Mouse (Mus musculus) myocyte (in vitro differentiated cells): Measurements from ENCODE around the gene Tsfm.

Source experiments
- CEBPB ChIP-seq: IDR thresholded peaks from 2 replicates; pipeline ENCODE4 v1.6.1; 2011; ENCODE audit warnings: mild to moderate bottlenecking, moderate library complexity; ENCODE audit not compliant: poor library complexity, insufficient read depth, severe bottlenecking
- E2F4 ChIP-seq: IDR thresholded peaks from one replicate; pipeline ENCODE4 v1.6.1; 2011; ENCODE audit warnings: mild to moderate bottlenecking, control low read depth, moderate library complexity; ENCODE audit not compliant: insufficient read depth
- MAX ChIP-seq: IDR thresholded peaks from one replicate; pipeline ENCODE4 v1.6.1; 2011; ENCODE audit warnings: low read depth, mild to moderate bottlenecking, control low read depth
- MYOD1 ChIP-seq, 3 experiments: IDR thresholded peaks; one replicate each; pipeline ENCODE4 v1.6.1; 2011; ENCODE audit warnings: control low read depth in 2 of 3, low read depth in 2 of 3, mild to moderate bottlenecking in 2 of 3, moderate library complexity in 1 of 3; ENCODE audit not compliant: insufficient read length in 2 of 3, control insufficient read depth in 1 of 3
- MYOG ChIP-seq, 3 experiments: IDR thresholded peaks; one replicate each; pipeline ENCODE4 v1.6.1; 2011; ENCODE audit warnings: control low read depth in 2 of 3, low read depth in 2 of 3, mild to moderate bottlenecking in 2 of 3; ENCODE audit not compliant: insufficient read length in 2 of 3, control insufficient read depth in 1 of 3, insufficient read depth in 1 of 3
- POLR2A ChIP-seq: IDR thresholded peaks from one replicate; pipeline ENCODE4 v1.6.1; 2011; ENCODE audit warnings: low read depth, mild to moderate bottlenecking, control low read depth, moderate library complexity; ENCODE audit not compliant: insufficient read length
- POLR2AphosphoS2 ChIP-seq: IDR thresholded peaks from one replicate; pipeline ENCODE4 v1.6.1; 2011; ENCODE audit warnings: low read depth, control low read depth; ENCODE audit not compliant: insufficient read length
- REST ChIP-seq: IDR thresholded peaks from one replicate; pipeline ENCODE4 v1.6.1; 2011; ENCODE audit warnings: mild to moderate bottlenecking, control low read depth, moderate library complexity; ENCODE audit not compliant: insufficient read depth, insufficient read length
- SRF ChIP-seq: IDR thresholded peaks from one replicate; pipeline ENCODE4 v1.6.1; 2011; ENCODE audit warnings: low read depth; ENCODE audit not compliant: control insufficient read depth, insufficient read length
- TCF12 ChIP-seq: IDR thresholded peaks from one replicate; pipeline ENCODE4 v1.6.1; 2011; ENCODE audit warnings: mild to moderate bottlenecking, control low read depth; ENCODE audit not compliant: poor library complexity, insufficient read depth, severe bottlenecking
- TCF3 ChIP-seq: IDR thresholded peaks from one replicate; pipeline ENCODE4 v1.6.1; 2011; ENCODE audit warnings: low read depth, control low read depth; ENCODE audit not compliant: insufficient read length
- USF1 ChIP-seq: IDR thresholded peaks from one replicate; pipeline ENCODE4 v1.6.1; 2011; ENCODE audit warnings: low read depth, mild to moderate bottlenecking, control low read depth, moderate library complexity

DNA sequence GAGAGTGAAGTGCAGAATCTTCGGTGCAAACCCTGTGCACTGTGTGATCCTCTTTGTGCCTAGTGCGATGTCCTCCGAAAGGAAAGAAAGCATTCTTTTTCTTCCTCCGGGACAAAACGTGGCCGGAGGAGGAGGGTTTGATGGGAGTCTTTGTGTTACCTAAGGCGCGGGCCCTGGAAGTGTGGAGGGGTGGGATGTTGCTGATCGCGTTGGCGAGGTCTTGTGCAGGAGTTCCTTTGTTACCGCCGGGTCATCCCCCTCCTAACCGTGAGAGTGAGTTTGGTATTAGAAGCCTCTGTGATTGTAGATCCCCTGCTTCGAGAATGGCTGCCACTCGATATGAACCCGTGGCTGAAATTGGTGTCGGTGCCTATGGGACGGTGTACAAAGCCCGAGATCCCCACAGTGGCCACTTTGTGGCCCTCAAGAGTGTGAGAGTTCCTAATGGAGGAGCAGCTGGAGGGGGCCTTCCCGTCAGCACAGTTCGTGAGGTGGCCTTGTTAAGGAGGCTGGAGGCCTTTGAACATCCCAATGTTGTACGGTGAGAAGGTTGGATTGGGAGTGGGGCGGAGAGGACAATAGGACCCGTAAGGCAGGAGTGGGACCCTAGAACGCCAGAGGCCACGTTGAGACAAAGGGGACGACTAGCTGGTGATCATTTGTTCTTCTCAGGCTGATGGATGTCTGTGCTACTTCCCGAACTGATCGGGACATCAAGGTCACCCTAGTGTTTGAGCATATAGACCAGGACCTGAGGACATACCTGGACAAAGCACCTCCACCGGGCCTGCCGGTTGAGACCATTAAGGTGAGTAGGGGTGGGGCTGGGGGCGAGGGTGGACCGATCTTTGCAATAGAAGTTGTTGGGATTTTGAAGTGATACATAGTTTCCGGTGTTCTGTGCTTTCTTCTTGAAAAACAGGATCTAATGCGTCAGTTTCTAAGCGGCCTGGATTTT is 33.6 kb upstream of the Tsfm start:
- TF ChIP-seq POLR2A (no peak), SRF (no peak), MYOD1 (IDR thresholded peaks at IDR 0.05; ENCODE audit: control insufficient read depth in 1 of 3, insufficient read length in 2 of 3, low read depth in 2 of 3) (no peak), POLR2AphosphoS2 (no peak), USF1 (no peak), MAX (no peak), E2F4 (no peak), CEBPB (no peak), TCF12 (no peak), TCF3 (no peak), MYOG (IDR thresholded peaks at IDR 0.05; ENCODE audit: control insufficient read depth in 1 of 3, insufficient read depth in 1 of 3, insufficient read length in 2 of 3, low read depth in 2 of 3) (no peak), REST (no peak)
